Mouse (Mus musculus): ENCODE measurements around the gene Spryd4. TPM values are rescaled to one million over a fixed set of nuclear protein-coding genes. Genes with fewer than 3 reads are reported as not detected.
"Not testable (repeated sequence)": the region's sequence is repeated elsewhere in the genome, so short reads cannot be mapped to it uniquely, and the experiment has no call there.

Gene Spryd4
- polyA plus RNA-seq, 1 experiment from 2014 or later: 54.0 TPM

- no peak for TF ChIP-seq EP300 (IDR thresholded peaks at IDR 0.05; ENCODE audit: low read depth)
- no peak for TF ChIP-seq CTCF (IDR thresholded peaks at IDR 0.05; ENCODE audit: low read depth)
- peak overlapping the region; percentile 76 for H3K9ac ChIP-seq (replicated peaks)
- peak overlapping the region; percentile 75; the same call in 1 of the 2 replicates for H3K27ac ChIP-seq (ENCODE audit: low read depth)
- no peaks in the 10 kb centered on the region for H3K9me3 ChIP-seq (ENCODE audit: low read length)
- H3K4me3 ChIP-seq (ENCODE audit: low read depth, low read length): peak overlapping the region; percentile 71
- ATAC-seq (no peak), DNase-seq (no peak)
- H3K27me3 ChIP-seq (ENCODE audit: insufficient read depth, low read length): no peaks in the 10 kb centered on the region
- WGBS (ENCODE audit: insufficient replicate concordance): 18% methylated on average over 3 of the region's 3 CpGs
- no peaks in the 10 kb centered on the region for H3K36me3 ChIP-seq (replicated peaks; ENCODE audit: insufficient read depth, low read length)
- peaks cover 8% of the 10 kb centered on the region; the same call in 1 of the 2 replicates for H3K4me1 ChIP-seq (ENCODE audit: insufficient read depth)
- H3K4me2 ChIP-seq (ENCODE audit: low read depth, low read length): peak overlapping the region; percentile 92
These were observed 36.3 kb downstream of the Spryd4 start for GRCm38 (mm10) chr10:128175302-128175701.

DNA sequence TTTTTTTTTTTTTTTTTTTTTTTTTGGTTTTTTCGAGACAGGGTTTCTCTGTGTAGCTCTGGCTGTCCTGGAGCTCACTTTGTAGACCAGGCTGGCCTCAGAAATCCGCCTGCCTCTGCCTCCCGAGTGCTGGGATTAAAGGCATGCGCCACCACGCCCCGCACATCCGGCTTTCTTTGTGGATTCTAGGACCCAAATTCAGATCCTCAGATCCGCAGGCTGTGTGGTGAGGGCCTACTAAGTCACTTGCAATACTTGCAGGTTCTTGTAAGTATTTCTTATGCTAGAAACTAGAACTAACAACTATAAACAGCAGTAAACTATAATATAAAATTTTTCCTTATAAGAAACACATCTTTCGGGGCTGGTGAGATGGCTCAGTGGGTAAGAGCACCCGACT is 40.3 kb downstream of the Spryd4 start:
- H3K27ac ChIP-seq (ENCODE audit: low read depth); H3K4me2 ChIP-seq (ENCODE audit: low read depth, low read length); ATAC-seq; H3K9ac ChIP-seq (replicated peaks); H3K4me3 ChIP-seq (ENCODE audit: low read depth, low read length); DNase-seq; H3K27me3 ChIP-seq (ENCODE audit: insufficient read depth, low read length); H3K9me3 ChIP-seq (ENCODE audit: low read length); H3K36me3 ChIP-seq (replicated peaks; ENCODE audit: insufficient read depth, low read length): not testable (repeated sequence)
- H3K4me1 ChIP-seq (ENCODE audit: insufficient read depth): peaks cover 11% of the 10 kb centered on the region; the same call in 1 of the 2 replicates
- WGBS (ENCODE audit: insufficient replicate concordance): 88% methylated on average over 10 of the region's 10 CpGs

DNA sequence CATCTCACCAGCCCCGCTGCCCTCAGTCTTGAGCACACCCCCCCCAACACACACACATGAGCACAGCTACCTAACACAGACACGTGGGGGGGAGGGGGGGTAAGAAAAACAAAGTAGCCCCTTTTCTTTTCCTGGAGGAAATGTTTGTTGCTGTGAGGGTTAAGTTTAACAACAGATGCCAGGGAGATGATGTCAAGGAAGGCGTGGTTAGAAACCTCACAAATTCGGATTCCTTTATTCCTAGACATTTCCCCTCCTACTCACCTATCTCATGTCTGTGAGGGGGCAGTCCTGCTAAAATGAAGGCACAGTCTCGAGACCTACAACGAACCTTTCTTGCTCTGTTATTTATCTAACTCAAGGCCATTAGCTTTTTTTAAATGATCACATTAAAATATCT is 44.5 kb downstream of the Spryd4 start:
- H3K4me3 ChIP-seq (ENCODE audit: low read depth, low read length): no peak overlapping the region
- H3K9ac ChIP-seq (replicated peaks): no peak overlapping the region
- H3K9me3 ChIP-seq (ENCODE audit: low read length): no peaks in the 10 kb centered on the region
- no peak overlapping the region for H3K27ac ChIP-seq (ENCODE audit: low read depth)
- no peaks in the 10 kb centered on the region for H3K36me3 ChIP-seq (replicated peaks; ENCODE audit: insufficient read depth, low read length)
- 52% methylated on average over 6 of the region's 6 CpGs for WGBS (ENCODE audit: insufficient replicate concordance)
- no peak overlapping the region for H3K4me2 ChIP-seq (ENCODE audit: low read depth, low read length)
- H3K27me3 ChIP-seq (ENCODE audit: insufficient read depth, low read length): no peaks in the 10 kb centered on the region
- TF ChIP-seq CTCF (IDR thresholded peaks at IDR 0.05; ENCODE audit: low read depth): no peak
- H3K4me1 ChIP-seq (ENCODE audit: insufficient read depth): peaks cover 4% of the 10 kb centered on the region; the same call in 1 of the 2 replicates
- no peak for DNase-seq
- no peak for ATAC-seq

DNA sequence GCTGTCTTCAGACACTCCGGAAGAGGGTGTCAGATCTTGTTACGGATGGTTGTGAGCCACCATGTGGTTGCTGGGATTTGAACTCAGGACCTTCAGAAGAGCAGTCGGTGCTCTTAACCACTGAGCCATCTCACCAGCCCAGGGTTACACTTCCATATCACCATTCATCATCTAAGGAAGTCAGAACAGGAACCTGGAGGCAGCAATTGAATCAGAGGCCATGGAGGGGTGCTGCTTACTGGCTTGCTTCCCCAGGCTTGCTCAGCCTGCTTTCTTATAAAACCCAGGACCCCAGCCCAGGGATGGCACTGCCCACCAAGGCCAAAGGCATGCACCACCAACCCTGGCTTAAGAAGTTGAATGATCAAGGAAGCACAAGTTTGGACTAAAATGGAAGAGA is 45.9 kb downstream of the Spryd4 start:
- H3K9me3 ChIP-seq (ENCODE audit: low read length); H3K4me2 ChIP-seq (ENCODE audit: low read depth, low read length); H3K4me3 ChIP-seq (ENCODE audit: low read depth, low read length); ATAC-seq; DNase-seq; H3K9ac ChIP-seq (replicated peaks); H3K27me3 ChIP-seq (ENCODE audit: insufficient read depth, low read length); H3K27ac ChIP-seq (ENCODE audit: low read depth); H3K36me3 ChIP-seq (replicated peaks; ENCODE audit: insufficient read depth, low read length); H3K4me1 ChIP-seq (ENCODE audit: insufficient read depth): not testable (repeated sequence)
- 71% methylated on average over 2 of the region's 3 CpGs for WGBS (ENCODE audit: insufficient replicate concordance)

Other genes starting within 250 kb of the Spryd4 start
- gene Hsd17b6, start 204.2 kb downstream of the Spryd4 start, polyA plus RNA-seq (2015; fragmentation: Nextera tagmentation; extraction: Ambion mirVana): 29.5 and 32.4 TPM in 2 replicates
- gene Prim1, start 196.6 kb downstream of the Spryd4 start, polyA plus RNA-seq (2015; fragmentation: Nextera tagmentation; extraction: Ambion mirVana): 26.2 and 29.1 TPM in 2 replicates
- gene Naca, start 176.2 kb downstream of the Spryd4 start, polyA plus RNA-seq (2015; fragmentation: Nextera tagmentation; extraction: Ambion mirVana): 384 and 394 TPM in 2 replicates
- gene Ptges3, start 152.9 kb downstream of the Spryd4 start, polyA plus RNA-seq (2015; fragmentation: Nextera tagmentation; extraction: Ambion mirVana): 193 and 194 TPM in 2 replicates
- gene Atp5b, start 128.5 kb downstream of the Spryd4 start, polyA plus RNA-seq (2015; fragmentation: Nextera tagmentation; extraction: Ambion mirVana): 1,808 and 1,865 TPM in 2 replicates
- 4.3 and 5.4 TPM in 2 replicates for gene Baz2a, start 120.2 kb downstream of the Spryd4 start, polyA plus RNA-seq (2015; fragmentation: Nextera tagmentation; extraction: Ambion mirVana)
- 4.5 TPM in 2 replicates for gene Rbms2, start 31.5 kb downstream of the Spryd4 start, polyA plus RNA-seq (2015; fragmentation: Nextera tagmentation; extraction: Ambion mirVana)
- gene Gls2, start 17.4 kb downstream of the Spryd4 start, polyA plus RNA-seq (2015; fragmentation: Nextera tagmentation; extraction: Ambion mirVana): 48.8 and 67.3 TPM in 2 replicates
- not detected in 2 replicates for gene Mip, start 14.0 kb upstream of the Spryd4 start, polyA plus RNA-seq (2015; fragmentation: Nextera tagmentation; extraction: Ambion mirVana)
- 15.1 and 18.5 TPM in 2 replicates for gene Timeless, start 20.3 kb upstream of the Spryd4 start, polyA plus RNA-seq (2015; fragmentation: Nextera tagmentation; extraction: Ambion mirVana)
- 41.8 and 42.4 TPM in 2 replicates for gene Apon, start 42.3 kb upstream of the Spryd4 start, polyA plus RNA-seq (2015; fragmentation: Nextera tagmentation; extraction: Ambion mirVana)
- 1,289 and 1,338 TPM in 2 replicates for gene Apof, start 56.9 kb upstream of the Spryd4 start, polyA plus RNA-seq (2015; fragmentation: Nextera tagmentation; extraction: Ambion mirVana)
- gene Stat2, start 58.8 kb upstream of the Spryd4 start, polyA plus RNA-seq (2015; fragmentation: Nextera tagmentation; extraction: Ambion mirVana): 11.3 and 12.1 TPM in 2 replicates
- not detected in 2 replicates for gene Il23a, start 86.9 kb upstream of the Spryd4 start, polyA plus RNA-seq (2015; fragmentation: Nextera tagmentation; extraction: Ambion mirVana)
- 9.2 and 10.2 TPM in 2 replicates for gene Pan2, start 91.5 kb upstream of the Spryd4 start, polyA plus RNA-seq (2015; fragmentation: Nextera tagmentation; extraction: Ambion mirVana)
- gene Cnpy2, start 110.7 kb upstream of the Spryd4 start, polyA plus RNA-seq (2015; fragmentation: Nextera tagmentation; extraction: Ambion mirVana): 110 and 121 TPM in 2 replicates
- gene Cs, start 125.9 kb upstream of the Spryd4 start, polyA plus RNA-seq (2015; fragmentation: Nextera tagmentation; extraction: Ambion mirVana): 45.3 and 51.4 TPM in 2 replicates
- gene Coq10a, start 157.2 kb upstream of the Spryd4 start, polyA plus RNA-seq (2015; fragmentation: Nextera tagmentation; extraction: Ambion mirVana): 8.5 and 11.2 TPM in 2 replicates
- 2.0 and 2.7 TPM in 2 replicates for gene Ankrd52, start 165.3 kb upstream of the Spryd4 start, polyA plus RNA-seq (2015; fragmentation: Nextera tagmentation; extraction: Ambion mirVana)
- 59.0 and 64.1 TPM in 2 replicates for gene Slc39a5, start 189.4 kb upstream of the Spryd4 start, polyA plus RNA-seq (2015; fragmentation: Nextera tagmentation; extraction: Ambion mirVana)
- gene Nabp2, start 199.7 kb upstream of the Spryd4 start, polyA plus RNA-seq (2015; fragmentation: Nextera tagmentation; extraction: Ambion mirVana): 33.7 and 33.8 TPM in 2 replicates
- gene Rnf41, start 199.8 kb upstream of the Spryd4 start, polyA plus RNA-seq (2015; fragmentation: Nextera tagmentation; extraction: Ambion mirVana): 7.2 and 7.3 TPM in 2 replicates
- 13.4 and 14.7 TPM in 2 replicates for gene Smarcc2, start 247.4 kb upstream of the Spryd4 start, polyA plus RNA-seq (2015; fragmentation: Nextera tagmentation; extraction: Ambion mirVana)